Mouse (Mus musculus) thymus, postnatal 14 days (tissue): Measurements from ENCODE around the gene 4921511C20Rik.

Source experiments
- DNase-seq: peaks from one replicate; pipeline ENCODE4 v3.0.0; 2021

Gene 4921511C20Rik

DNA sequence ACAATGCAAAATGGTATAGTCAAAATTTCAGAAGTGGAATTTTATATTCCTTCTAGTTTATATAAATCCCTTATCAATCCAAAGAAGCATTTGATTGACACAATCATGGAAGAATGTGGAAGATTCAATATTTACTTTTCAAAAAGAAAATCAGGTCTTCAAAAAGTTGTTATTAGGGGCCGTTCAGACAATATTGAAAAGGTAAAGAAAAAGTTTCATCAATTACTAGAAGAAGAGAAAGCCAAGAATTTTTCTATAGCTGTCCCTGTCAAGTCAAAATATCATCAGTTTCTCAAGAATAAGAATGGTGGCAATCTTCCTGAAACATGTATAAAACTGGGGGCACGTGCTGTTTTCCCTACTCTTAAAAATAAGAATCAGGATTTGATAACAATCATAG, at the start of gene 4921511C20Rik:
TSS of gene 4921511C20Rik (plus strand) at position 301 of the 400 bp plus-strand sequence.
- DNase-seq = no peak
